Mouse (Mus musculus): ENCODE measurements around the gene Gmnn. TPM values are rescaled to one million over a fixed set of nuclear protein-coding genes. Genes with fewer than 3 reads are reported as not detected.
A peak's percentile ranks its signal among the peaks of the same experiment; 100 is the strongest.

Gmnn gene
- polyA plus RNA-seq (2016; fragmentation: Nextera tagmentation; extraction: Ambion mirVana) = 126 and 136 TPM in 2 replicates

DNA sequence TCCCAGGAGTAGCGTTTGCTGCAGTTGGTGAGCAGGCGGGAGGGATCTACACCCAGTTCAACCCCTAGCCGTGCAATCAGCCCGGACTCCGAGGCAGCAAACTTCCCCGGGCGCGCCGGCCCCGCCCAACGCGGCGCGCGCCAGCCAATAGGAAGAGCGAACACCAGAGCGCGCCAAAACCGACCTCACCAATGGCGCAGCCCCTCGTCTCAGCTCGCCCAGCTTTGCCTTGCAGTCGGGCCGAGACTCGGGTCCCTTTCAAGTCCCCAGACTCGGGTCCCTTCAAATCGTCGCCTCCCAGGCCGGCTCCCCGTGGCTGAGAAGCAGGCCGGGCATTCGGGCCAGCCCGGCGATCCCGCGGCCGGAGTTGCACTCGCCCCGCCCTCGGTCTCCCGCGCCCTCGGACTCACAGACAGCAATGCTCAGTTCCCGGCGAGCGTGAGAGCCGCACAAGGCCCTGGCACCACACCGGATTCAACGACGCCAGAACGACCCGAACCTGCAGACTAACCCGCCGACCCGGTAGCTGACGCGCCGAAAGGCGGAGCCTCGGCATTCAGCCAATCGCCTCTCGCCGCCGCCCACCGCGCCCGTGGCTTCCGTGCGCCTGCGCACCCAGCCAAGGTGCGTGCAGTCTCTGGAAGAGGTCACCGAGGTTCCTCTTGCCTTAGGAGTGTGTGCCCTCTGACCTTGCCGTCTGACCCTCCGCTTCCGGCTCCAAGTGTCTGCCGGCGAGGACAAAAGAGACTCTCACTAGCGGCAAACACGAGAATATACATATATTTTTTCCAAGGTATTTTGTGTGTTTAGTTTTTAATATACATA lies at the start of gene Gmnn:
Gene Gmnn (minus strand): TSS at position 521 of the 825 bp plus-strand sequence.
- Histone ChIP-seq H3K27ac (peak within 1 kb of the TSS; percentile 99), H3K4me1 (peaks cover 13% of the 10 kb centered on the region), H3K4me3 (peak within 1 kb of the TSS; percentile 98), H3K36me3 (peaks cover 32% of the 10 kb centered on the region), H3K9me3 (no peaks in the 10 kb centered on the region), H3K27me3 (ENCODE audit: insufficient read depth, poor library complexity, severe bottlenecking) (no peaks in the 10 kb centered on the region)
- under 1% methylated on average over 79 of the region's 79 CpGs for WGBS
- DNase-seq (ENCODE audit: low spot score) = peak; percentile 97

DNA sequence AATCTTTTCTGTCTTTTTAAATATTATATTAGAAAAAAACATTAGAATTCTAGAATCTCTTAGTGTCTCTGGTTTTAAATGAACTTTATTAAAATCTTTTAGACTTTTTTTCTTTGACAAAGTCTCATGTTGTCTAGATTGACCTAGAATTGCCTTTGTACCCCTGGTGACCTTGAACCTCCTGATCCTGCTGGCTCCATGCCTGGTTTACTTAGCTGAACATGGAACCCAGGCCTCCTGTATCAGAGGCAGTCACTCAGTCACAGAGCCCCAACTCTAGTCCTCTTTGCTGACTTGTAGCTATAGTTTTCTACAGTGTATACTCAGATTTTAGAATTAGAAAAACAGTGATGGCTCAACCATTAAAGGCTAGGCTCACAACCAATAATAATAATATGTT lies 44.4 kb upstream of the Gmnn start:
- peaks cover 5% of the 10 kb centered on the region; the same call in 1 of the 2 replicates for H3K4me1 ChIP-seq
- H3K36me3 ChIP-seq = peaks cover 60% of the 10 kb centered on the region
- DNase-seq (ENCODE audit: low spot score) = no peak
- H3K9me3 ChIP-seq = no peaks in the 10 kb centered on the region
- H3K4me3 ChIP-seq = no peak overlapping the region
- H3K27me3 ChIP-seq (ENCODE audit: insufficient read depth, poor library complexity, severe bottlenecking) = no peaks in the 10 kb centered on the region
- H3K27ac ChIP-seq = no peak overlapping the region

DNA sequence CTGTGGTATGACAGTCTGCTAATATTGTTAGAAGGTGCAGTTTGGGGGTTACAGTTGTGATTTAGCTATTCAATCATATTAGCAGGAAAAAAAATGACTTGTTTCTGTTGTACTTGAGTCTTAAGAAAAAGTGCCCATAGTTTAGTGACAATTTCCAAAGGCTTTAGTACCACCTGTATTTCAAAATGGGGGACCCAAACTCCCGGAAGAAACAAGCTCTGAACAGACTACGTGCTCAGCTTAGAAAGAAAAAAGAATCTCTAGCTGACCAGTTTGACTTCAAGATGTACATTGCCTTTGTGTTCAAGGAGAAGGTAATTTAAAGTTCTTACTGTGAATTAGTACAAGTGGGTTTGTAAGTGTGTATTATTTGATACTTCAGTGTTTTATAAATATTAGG lies 41.5 kb upstream of the Gmnn start:
- 38% methylated on average over 2 of the region's 2 CpGs for WGBS
- no peak for DNase-seq (ENCODE audit: low spot score)
- H3K27me3 ChIP-seq (ENCODE audit: insufficient read depth, poor library complexity, severe bottlenecking) = no peaks in the 10 kb centered on the region
- peaks cover 31% of the 10 kb centered on the region for H3K36me3 ChIP-seq
- H3K27ac ChIP-seq = no peak overlapping the region
- H3K4me1 ChIP-seq = peaks cover 13% of the 10 kb centered on the region; the same call in 1 of the 2 replicates
- no peaks in the 10 kb centered on the region for H3K9me3 ChIP-seq
- H3K4me3 ChIP-seq = peak overlapping the region; percentile 100

DNA sequence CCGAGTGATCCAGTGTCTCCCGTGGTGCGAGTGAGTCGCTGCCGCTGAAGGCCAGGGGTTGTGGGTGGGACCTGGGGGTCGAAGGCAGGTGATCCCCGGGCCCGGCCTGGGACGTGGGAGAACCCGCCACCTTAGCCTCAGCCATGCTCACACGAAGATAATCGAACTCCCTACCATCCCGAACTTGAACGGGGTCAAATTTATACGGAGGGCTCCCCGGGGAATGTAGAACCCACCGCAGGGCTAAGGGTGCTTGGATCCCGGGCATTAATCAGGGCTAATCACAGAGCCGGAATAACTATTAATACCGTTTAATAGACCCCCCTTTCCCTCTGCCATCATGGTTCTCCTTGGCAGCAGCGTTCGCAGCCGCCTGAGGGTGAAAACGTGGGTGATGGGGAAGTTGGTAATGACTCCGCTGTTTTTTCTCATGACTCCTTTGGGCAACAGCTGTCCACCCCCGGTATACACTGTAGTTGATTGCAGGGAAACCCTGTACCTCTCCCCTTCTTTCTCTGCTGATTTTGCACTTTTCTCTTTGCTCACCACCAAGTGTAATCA lies 40.5 kb upstream of the Gmnn start:
- WGBS = under 1% methylated on average over 26 of the region's 26 CpGs
- H3K36me3 ChIP-seq = peaks cover 21% of the 10 kb centered on the region
- peak overlapping the region; percentile 99 for H3K27ac ChIP-seq
- no peak for DNase-seq (ENCODE audit: low spot score)
- peak overlapping the region; percentile 100 for H3K4me3 ChIP-seq
- H3K9me3 ChIP-seq = no peaks in the 10 kb centered on the region
- peaks cover 13% of the 10 kb centered on the region; the same call in 1 of the 2 replicates for H3K4me1 ChIP-seq
- no peaks in the 10 kb centered on the region for H3K27me3 ChIP-seq (ENCODE audit: insufficient read depth, poor library complexity, severe bottlenecking)

DNA sequence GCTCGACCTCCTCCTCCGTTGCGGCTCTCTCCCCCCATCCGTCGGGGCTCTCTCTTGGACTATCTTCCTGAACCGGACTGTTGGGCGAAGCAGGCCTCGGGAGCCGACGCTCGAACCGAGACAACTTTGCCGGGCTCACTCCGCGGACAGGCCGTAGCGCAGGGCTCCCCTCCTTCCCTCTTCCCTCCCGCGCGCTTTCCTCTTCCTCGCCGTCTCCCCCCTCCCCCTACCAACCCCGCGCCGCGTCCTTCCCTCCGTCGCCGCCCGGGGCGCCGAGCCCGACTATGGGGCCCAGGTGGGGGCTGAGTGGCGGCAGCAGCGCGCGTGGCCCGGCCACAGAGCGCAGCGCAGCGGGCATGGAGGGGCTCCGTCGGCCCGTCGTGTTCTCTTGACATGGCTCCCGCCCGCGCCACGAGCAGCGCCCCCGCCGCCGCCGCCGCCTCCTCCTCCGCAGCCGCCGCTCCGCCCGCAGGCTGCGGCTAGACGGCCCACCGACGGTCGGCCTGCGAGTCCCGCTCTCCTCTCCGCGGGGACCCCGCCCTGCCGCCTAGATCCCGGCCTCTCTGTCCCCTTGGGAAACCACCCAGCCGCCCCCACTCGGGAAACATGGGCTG lies 39.7 kb upstream of the Gmnn start, which contains the start of gene BC005537:
Gene BC005537 (plus strand): TSS at position 350 of the 614 bp plus-strand sequence.
- H3K4me3 ChIP-seq = peak within 1 kb of the TSS; percentile 100
- H3K27ac ChIP-seq = peak within 1 kb of the TSS; percentile 99
- H3K27me3 ChIP-seq (ENCODE audit: insufficient read depth, poor library complexity, severe bottlenecking) = no peaks in the 10 kb centered on the region
- H3K9me3 ChIP-seq = no peaks in the 10 kb centered on the region
- peaks cover 15% of the 10 kb centered on the region; the same call in 1 of the 2 replicates for H3K36me3 ChIP-seq
- WGBS = 2% methylated on average over 64 of the region's 74 CpGs
- peak; percentile 92 for DNase-seq (ENCODE audit: low spot score)
- peaks cover 13% of the 10 kb centered on the region; the same call in 1 of the 2 replicates for H3K4me1 ChIP-seq

DNA sequence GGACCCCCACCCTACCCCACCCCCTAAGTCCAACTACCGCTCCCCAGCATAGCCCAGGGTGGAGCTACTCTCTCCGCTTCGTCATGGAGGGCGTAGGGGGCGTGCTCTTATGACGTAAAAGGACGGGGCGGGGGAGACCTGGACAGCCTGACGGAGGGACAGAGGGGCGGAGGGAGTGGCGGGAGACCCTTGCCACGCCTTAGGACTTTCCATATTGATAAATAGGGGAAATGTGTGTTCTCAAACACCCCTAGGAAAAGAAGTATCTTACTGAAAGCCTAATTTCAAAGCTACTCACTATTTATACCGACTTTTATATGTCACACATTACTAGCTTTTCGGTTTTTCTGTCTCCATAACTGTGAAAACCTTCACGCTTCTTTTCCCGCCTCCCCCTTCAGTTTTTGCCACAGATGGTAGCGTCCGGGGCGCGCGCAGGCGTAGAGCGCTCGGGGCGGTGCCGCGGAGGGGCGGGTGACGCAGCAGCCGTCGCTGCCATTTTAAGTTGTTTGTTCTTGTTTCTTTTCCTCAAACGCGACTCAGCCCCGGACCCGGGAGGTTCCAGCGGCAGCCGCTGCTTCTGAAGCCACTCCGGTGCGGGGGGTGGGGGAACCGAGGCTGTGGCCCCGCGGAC lies 39.1 kb upstream of the Gmnn start:
- DNase-seq (ENCODE audit: low spot score) = peak; percentile 99
- H3K4me1 ChIP-seq = peaks cover 13% of the 10 kb centered on the region; the same call in 1 of the 2 replicates
- H3K4me3 ChIP-seq = peak overlapping the region; percentile 100
- no peaks in the 10 kb centered on the region for H3K27me3 ChIP-seq (ENCODE audit: insufficient read depth, poor library complexity, severe bottlenecking)
- under 1% methylated on average over 42 of the region's 42 CpGs for WGBS
- no peaks in the 10 kb centered on the region for H3K9me3 ChIP-seq
- peaks cover 11% of the 10 kb centered on the region; the same call in 1 of the 2 replicates for H3K36me3 ChIP-seq
- peak overlapping the region; percentile 99 for H3K27ac ChIP-seq

DNA sequence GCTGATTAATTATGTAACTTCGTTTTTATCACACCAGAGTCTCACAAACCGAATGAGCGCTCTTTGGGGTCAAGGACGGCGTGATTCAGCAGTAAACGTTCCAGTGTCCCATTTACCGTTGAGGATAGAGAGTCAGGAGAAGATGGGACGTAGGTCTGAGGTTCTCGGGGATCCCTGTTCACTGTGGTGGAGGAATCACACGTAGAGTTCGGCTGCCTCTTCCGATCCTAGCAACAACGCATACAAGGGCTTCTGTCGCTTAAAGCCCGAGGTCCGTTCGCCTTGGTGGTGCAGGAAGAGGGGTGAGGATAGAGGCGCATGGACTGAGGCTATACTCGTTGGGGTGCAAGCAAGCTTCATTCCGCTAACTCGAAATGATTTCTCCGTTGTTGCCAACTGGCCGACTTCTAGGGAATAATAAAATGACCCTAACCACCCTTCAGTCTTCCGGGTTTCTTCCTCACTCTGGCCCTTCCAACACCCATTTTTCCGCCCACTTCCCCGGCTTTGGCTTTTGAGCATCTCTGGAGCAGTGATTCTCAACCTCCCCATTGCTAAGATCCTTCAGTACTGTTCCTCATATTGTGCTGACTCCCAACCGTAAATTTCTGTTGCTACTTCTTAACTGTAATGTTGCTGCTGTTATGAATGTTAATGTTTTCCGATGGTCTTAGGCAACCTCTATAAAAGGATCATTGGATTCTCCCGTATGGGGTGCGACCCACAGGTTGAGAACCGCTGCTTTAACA lies 38.4 kb upstream of the Gmnn start:
- Histone ChIP-seq H3K36me3 (0 out of 2 replicates have a peak, but pooled peaks cover 4% of the 10 kb centered on the region), H3K9me3 (no peaks in the 10 kb centered on the region), H3K27ac (peak overlapping the region; percentile 99), H3K4me1 (peaks cover 13% of the 10 kb centered on the region; the same call in 1 of the 2 replicates), H3K27me3 (ENCODE audit: insufficient read depth, poor library complexity, severe bottlenecking) (no peaks in the 10 kb centered on the region), H3K4me3 (peak overlapping the region; percentile 100)
- under 1% methylated on average over 31 of the region's 31 CpGs for WGBS
- DNase-seq (ENCODE audit: low spot score) = peak; percentile 81

DNA sequence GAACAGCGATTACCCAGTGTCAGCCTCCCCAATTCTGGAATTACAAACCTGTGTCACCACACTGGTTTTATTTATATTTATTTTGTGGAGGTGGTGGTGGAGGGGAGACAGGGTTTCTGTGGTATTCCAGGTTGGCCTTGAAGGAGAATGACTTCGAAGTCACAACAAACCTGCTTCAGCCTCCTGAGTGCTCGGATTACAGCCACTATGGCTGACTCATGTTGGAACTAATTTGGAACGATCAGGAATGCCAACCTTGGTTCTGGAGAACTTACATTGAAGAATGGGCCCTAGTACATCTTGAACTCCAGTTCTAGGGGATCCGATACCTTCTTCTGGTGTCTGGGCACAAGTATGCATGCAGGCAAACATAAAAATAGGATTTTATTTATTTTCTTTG lies 37.7 kb upstream of the Gmnn start:
- WGBS = 61% methylated on average over 5 of the region's 5 CpGs
- Histone ChIP-seq H3K4me3 (peak overlapping the region; percentile 100), H3K27ac (peak overlapping the region; percentile 99; the same call in 1 of the 2 replicates), H3K27me3 (ENCODE audit: insufficient read depth, poor library complexity, severe bottlenecking) (no peaks in the 10 kb centered on the region), H3K4me1 (peaks cover 10% of the 10 kb centered on the region; the same call in 1 of the 2 replicates), H3K9me3 (no peaks in the 10 kb centered on the region), H3K36me3 (no peaks in the 10 kb centered on the region)
- DNase-seq (ENCODE audit: low spot score) = no peak

DNA sequence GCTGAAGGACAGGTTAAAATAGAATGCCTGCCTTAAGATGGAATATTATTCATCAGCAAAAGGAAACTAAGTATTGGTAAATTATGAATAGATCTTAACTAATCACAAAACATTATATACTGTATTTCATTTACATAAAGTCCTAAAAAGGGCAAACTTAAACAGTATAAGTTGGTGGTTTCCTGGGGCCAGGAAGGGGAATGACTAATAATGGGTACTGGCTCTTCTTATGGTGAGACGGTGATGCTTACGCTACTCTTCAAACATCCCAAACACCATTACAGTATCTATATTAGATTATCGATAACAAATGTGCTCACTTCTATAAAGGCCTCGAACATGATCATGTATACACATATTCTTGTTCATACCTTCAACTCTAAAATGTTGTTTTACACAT lies 37.0 kb upstream of the Gmnn start:
- no peak overlapping the region for H3K27ac ChIP-seq
- WGBS = 92% methylated on average over 4 of the region's 4 CpGs
- DNase-seq (ENCODE audit: low spot score) = no peak
- no peaks in the 10 kb centered on the region for H3K27me3 ChIP-seq (ENCODE audit: insufficient read depth, poor library complexity, severe bottlenecking)
- no peaks in the 10 kb centered on the region for H3K9me3 ChIP-seq
- H3K4me1 ChIP-seq = peaks cover 7% of the 10 kb centered on the region; the same call in 1 of the 2 replicates
- no peaks in the 10 kb centered on the region for H3K36me3 ChIP-seq
- H3K4me3 ChIP-seq = no peak overlapping the region

DNA sequence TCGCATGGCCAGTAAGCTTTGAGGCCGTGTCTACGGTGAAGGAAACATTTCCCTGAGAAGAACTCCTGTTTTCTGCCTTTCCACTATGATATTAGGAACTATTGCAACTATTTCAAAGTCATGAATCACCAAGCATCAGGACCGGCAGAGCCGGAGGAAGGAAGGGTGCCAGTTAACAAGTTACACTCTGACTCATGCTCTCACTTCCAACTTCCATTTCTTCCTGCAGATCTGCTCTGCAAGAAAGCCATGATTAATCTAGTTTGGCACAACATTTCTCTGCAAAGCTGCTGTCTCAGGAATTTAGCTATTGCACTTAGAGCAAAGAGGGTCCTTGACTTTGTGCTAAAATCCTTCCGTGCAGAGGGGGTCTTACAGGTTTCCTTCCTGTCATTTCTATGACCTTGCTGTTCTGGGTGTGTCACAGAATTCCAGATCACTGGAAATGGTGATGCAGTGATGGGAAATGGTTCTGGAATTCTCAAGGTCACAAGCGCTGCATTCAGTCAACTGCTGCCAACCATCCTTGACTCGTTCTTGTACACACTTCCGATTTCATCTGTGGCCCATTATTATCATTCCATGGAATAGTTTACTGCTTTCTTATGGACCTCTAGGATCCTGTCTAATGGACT lies 30.8 kb upstream of the Gmnn start:
- Histone ChIP-seq H3K4me3 (no peak overlapping the region), H3K27me3 (ENCODE audit: insufficient read depth, poor library complexity, severe bottlenecking) (no peaks in the 10 kb centered on the region), H3K27ac (no peak overlapping the region), H3K36me3 (no peaks in the 10 kb centered on the region), H3K4me1 (no peaks in the 10 kb centered on the region), H3K9me3 (no peaks in the 10 kb centered on the region)
- WGBS = 80% methylated on average over 9 of the region's 9 CpGs
- no peak for DNase-seq (ENCODE audit: low spot score)

DNA sequence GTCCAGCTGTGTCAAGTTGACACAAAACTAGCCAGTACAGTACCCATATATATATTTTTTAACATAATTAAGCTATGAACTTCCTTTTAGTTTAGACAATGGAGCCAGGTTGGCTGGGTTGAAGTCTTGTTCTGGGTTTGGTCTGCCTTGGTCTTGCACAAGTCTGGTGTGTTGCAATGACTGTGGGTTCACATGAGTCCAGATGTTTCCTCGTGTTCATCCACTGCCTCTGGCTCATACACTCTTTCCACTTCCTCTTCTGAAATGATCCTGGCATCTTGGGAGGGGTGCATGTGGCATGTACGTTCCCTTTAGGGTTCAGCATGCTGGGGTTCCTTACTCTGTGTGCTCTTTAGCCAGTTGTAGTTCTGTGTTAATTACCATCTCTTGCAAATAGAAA lies 29.6 kb upstream of the Gmnn start:
- H3K4me1 ChIP-seq = no peaks in the 10 kb centered on the region
- no peaks in the 10 kb centered on the region for H3K27me3 ChIP-seq (ENCODE audit: insufficient read depth, poor library complexity, severe bottlenecking)
- H3K27ac ChIP-seq = no peak overlapping the region
- H3K4me3 ChIP-seq = no peak overlapping the region
- H3K36me3 ChIP-seq = no peaks in the 10 kb centered on the region
- no peaks in the 10 kb centered on the region for H3K9me3 ChIP-seq
- WGBS = 63% methylated on average over 2 of the region's 2 CpGs
- no peak for DNase-seq (ENCODE audit: low spot score)

DNA sequence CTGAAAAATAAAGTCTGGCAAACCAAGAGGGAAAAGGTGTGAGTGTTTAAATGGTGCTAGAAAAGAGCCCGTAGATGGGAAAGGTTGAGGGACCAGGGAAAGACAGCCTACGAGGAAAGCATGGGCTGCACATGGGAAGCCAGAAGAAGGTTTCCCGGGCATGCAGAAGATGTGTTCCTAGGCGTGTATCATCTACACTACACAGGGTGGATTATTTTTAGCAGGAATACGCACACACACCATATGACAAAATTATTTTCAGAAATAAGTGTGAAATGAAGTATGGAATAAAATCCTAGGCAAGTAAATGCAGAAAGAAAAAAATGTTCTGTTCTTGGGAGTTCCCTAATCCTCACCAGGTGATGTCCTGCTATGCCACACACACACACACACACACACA lies 25.8 kb upstream of the Gmnn start:
- H3K27me3 ChIP-seq (ENCODE audit: insufficient read depth, poor library complexity, severe bottlenecking) = no peaks in the 10 kb centered on the region
- no peak overlapping the region for H3K27ac ChIP-seq
- 83% methylated on average over 5 of the region's 5 CpGs for WGBS
- H3K4me3 ChIP-seq = no peak overlapping the region
- no peaks in the 10 kb centered on the region for H3K36me3 ChIP-seq
- no peaks in the 10 kb centered on the region for H3K4me1 ChIP-seq
- no peaks in the 10 kb centered on the region for H3K9me3 ChIP-seq
- DNase-seq (ENCODE audit: low spot score) = no peak

Measured in heart, embryonic 10.5 days (tissue).